Mouse (Mus musculus) cerebellum, postnatal 25 days (tissue): Measurements from ENCODE around the gene Ccdc157.
A peak's percentile ranks its signal among the peaks of the same experiment; 100 is the strongest.
"Not testable (repeated sequence)": the region's sequence is repeated elsewhere in the genome, so short reads cannot be mapped to it uniquely, and the experiment has no call there.

Source experiments
- DNase-seq, 2 experiments: peaks; one replicate each; pipeline ENCODE4 v3.0.0; 2021; ENCODE audit warnings: mixed read lengths in 2 of 2

Ccdc157 gene

DNA sequence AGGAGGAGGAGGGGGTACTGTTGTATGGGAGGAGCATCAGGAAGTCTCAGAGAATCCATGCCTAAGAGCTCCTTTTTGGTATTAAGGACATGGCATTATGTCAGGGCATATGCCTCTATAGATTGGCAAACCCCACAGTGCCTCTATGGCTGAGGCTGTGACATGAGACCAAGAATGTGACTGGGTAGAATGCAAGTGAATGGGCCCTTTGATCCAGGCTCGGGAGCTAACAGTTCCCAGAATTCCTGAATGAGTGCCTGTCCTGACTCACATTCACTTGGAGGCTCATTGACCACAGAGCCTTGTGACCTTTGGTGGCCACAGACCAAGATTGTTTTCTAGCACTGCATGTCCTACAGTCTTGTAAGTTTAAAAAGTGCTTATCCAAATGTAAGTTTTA is 22.0 kb upstream of the Ccdc157 start:
- DNase-seq, result no peak

DNA sequence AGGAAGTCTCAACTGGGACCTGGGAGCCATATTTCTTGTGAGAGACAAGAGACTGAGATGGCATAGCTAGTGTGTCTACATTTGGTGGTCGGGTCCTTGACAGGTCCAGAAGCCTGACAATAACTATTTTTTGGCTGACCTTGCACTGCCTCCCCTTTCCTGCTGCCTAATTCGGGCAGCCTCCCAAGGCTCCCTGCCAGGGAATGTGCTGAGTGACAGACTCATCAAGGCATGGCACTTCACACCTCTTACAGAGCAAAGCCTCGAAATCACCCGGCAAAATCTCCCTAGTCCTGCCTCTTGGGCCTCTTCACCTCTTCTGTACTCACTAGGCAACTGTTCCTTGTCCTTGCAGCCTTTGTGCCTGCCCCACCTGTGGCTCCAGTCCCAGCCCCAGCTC is 17.6 kb upstream of the Ccdc157 start:
- no peak for DNase-seq

- DNase-seq, result peak in 1 of 2 experiments; percentile 36
These were observed 14.5 kb upstream of the Ccdc157 start for GRCm38 (mm10) chr11:4174586-4174985.

GRCm38 (mm10) chr11:4166467-4167090 is 6.5 kb upstream of the Ccdc157 start:
- DNase-seq, result no peak

DNA sequence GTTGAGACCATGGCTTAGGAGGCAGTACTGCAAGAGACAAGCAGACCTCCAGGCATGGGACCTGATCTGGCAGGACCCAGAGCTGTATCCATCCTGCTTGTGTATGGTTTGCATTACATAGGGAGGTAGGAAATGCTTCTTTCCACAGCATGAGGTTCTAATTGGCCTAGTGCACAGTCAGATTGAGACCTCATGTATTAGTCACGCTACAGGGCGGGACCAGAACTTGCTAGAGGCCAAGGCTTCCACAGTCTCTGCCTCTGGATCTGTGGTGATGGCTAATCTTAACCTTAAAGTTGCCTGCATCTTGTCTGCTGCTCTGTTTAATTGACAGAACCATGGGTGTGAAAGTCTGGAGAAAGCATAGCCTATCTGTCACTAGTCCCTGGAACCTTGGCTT is 4.6 kb upstream of the Ccdc157 start:
- no peak for DNase-seq

GRCm38 (mm10) chr11:4160758-4161480 is 826 bp upstream of the Ccdc157 start:
- no peak for DNase-seq

GRCm38 (mm10) chr11:4158676-4159075 is 1.4 kb downstream of the Ccdc157 start:
- DNase-seq, result no peak

- no peak for DNase-seq
These were observed 4.5 kb downstream of the Ccdc157 start for GRCm38 (mm10) chr11:4155641-4156040.

DNA sequence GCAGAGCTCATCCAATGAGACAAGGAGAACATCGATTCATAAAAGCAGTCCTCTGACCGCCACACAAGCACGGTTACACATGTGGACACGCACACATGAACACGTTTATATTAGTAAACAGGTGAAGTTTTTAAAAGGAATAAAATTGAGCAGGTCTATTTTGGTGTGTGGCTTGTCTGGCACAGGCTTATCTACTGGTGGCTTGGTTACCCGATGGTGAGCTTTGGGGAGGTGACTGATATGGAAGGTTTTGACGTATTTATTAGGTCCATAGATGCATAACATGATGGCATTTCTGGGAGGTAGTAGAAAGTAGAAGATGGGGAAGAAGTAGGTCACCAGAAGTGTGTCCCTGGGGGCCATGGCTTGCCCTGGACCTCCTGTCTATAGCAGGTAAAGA is 6.4 kb downstream of the Ccdc157 start:
- DNase-seq, result no peak

GRCm38 (mm10) chr11:4149886-4150285 is 10.2 kb downstream of the Ccdc157 start:
- no peak for DNase-seq

DNA sequence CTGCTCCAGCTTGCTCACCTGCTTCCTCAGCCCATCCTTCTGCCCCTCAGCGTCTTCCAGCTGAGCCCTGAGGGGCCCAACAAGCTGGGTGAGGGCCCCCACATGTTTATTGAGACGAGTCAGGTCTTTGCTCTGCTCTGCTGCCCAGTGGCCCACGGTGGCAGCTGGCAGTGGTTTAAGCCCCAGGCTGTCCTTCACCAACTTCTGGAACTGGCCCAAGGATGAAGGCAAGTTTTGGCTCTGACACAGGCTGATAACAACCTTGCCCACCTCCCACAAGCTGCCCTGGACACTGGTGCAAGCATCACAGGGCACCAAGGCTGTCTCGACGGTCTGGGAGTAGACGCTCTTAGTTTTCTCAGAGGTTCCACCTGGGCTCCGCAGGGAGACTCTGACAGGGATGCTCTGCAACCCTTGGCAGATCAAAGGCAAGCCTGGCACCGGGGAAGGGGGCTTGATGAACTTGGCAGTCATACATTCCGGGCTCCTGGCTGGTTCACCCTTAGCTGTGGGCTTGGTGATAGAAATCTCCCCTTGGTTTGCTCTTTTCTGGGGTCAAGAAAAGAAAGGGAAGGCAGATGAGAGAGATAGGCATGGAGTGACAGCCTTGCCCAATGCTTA is 11.4 kb downstream of the Ccdc157 start:
- no peak for DNase-seq

DNA sequence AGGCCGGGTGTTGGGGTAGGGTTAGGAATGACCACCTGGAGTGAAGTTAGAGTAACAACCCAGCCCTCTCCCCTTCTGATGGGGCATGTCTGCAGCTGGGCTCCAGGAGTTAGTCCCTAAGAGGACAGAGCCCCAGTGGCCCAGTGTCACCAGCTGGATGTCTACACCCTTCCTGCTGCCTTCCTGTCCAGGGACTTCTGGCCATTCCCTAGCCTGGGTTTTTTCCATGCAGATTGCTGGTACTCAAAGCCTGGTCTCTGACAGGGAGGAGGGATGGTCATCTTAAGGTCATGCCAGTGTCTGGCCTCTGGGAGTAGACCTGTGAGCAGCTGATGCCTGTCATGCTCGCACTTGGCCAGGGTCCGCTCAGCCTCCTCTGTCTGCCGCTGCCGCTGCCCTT is 12.0 kb downstream of the Ccdc157 start:
- DNase-seq, result no peak

DNA sequence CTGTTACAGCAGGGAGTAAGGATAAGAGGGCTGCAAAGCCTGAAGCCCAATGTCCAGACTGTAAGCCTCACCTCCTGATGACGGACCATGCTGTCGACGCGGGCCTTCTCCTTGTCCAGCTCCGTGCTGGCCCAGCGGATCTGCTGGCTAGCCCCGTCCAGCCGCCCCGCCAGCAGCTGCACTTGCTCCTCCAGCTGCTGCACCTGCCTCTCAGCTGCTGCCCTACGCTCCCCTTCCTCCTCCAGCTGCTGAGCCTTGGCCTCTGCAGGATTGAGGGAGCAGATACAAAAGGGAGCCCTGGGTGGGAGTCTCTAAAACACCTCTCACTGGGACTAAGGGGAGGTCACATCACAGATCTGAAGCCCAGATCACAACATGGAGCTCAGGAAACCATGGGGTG is 13.0 kb downstream of the Ccdc157 start:
- no peak for DNase-seq

- no peak for DNase-seq
These were observed 13.7 kb downstream of the Ccdc157 start for GRCm38 (mm10) chr11:4146381-4146780.

DNA sequence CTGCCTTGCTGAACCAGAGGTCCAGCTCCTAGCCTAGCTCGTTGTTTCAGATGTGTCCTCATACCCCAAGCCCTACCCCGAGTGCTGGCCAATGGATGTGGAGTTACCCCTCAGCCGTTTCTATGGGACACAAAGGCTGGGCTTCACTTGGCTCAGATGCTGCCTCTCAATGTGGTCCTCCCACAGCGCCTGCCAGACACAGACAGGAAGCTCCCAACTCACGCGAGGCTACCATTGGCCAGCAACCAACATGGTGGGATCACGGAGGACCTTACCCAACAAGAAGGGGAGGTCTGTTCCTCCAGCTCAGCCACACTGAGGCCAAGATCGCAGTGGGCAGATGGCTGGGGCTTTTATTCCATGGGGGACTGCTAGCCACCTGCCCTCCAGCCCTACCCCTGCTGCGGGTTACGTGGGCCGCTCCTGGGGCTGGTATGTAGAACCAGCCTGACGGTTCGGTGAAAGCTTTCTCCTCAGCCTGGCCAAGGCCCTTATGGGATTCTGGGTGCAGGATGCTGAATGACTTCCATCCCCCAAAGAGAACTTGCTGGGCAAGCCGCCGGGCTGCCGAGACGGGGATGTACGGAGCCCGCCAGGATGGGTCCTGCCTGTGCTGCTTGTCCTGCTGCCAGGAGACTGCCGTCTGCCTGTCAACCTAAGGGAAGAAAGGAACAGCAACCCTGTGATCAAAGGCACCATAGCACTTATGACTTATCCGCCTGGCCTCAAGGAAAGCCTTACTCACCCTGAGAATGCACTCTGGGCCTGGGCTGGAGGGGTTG is 16.6 kb downstream of the Ccdc157 start:
- DNase-seq, result peak; percentile 36 to 48

DNA sequence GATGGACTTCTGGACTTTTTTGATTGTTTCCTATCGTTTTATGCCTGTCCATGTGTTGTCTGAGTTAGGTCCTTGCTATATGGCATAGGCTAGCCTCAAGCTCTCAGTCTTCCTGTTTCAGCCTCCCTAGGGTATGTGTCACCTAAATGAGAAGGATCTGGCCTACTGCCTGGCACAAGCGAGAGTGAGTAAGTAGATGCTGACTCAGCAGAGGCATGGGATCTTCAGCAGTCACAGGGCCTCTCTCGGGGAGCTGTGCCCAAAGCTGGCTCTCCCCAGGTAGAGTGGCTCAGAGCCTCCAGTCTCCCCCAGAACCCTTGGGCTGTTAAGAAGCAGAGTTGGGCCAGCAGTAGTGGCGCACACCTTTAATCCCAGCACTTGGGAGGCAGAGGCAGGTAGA is 17.7 kb downstream of the Ccdc157 start:
- no peak for DNase-seq

DNA sequence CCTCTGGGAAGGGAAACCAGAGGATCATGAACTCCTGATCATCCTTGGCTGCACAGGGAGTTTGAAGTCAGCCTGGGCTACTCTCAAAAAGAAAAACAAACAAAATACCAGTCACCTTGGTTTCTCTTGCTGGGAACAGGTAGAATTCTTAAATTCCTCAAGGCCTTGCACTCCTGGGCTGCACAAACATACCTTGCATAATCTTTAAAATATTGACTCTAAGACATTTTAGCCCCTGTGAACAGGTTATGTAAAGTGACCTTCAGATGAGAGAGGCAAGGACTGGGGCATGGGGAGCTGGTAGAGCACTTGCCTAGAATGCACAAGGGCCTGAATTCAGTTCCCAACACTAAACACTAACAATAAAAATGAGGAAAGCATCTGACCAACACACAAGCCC is 18.6 kb downstream of the Ccdc157 start:
- no peak for DNase-seq

- no peak for DNase-seq
These were observed 21.1 kb downstream of the Ccdc157 start for GRCm38 (mm10) chr11:4138964-4139363.

- DNase-seq, result peak; percentile 93 to 97
These were observed 24.8 kb downstream of the Ccdc157 start, which contains the start of gene Rnf215 for GRCm38 (mm10) chr11:4134986-4135935. TSS of gene Rnf215 (plus strand) at chr11:4135202.

DNA sequence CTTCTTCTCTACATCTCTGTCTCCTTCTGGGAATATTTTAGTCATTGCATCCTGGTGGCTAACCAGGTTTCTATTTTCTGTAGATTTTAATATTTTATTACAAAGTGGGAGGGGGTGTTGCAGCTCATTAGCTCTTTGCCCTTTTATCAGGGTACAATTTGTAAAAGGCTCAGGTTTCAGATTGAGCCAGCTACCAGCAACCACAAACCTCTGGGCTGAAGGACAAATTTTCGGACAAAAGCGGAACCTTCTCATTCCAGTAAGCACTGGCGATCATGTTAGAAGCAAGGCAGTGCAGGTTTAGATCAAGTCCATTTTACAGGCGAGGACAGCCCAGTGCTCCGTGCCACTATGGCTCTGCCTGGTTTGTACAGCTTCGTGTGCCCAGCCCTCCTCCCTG is 25.7 kb downstream of the Ccdc157 start:
- DNase-seq, result no peak

- DNase-seq, result no peak
These were observed 26.6 kb downstream of the Ccdc157 start for GRCm38 (mm10) chr11:4133450-4133849.

DNA sequence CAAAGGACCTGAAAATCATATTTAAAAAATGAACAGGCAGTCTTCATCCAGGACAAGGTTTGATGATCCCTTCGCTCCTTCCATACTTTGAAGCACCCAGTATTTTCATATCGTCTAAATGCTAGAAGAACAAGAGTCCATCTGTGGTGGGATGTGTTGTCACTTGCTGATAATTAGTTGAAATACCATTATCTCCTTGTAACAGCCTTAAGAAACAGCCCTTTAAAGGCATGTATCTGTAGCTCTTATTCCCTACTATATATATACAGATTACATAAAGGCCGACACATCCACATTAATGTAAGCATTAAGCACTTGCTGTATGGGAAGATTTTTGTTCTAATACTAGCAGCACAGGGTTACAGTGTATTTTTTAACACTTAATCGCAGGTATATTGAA is 31.6 kb downstream of the Ccdc157 start:
- not testable (repeated sequence) for DNase-seq
